Comparison of ENCODE assay signal across 7 mouse cellular contexts in the genomic region with DNA sequence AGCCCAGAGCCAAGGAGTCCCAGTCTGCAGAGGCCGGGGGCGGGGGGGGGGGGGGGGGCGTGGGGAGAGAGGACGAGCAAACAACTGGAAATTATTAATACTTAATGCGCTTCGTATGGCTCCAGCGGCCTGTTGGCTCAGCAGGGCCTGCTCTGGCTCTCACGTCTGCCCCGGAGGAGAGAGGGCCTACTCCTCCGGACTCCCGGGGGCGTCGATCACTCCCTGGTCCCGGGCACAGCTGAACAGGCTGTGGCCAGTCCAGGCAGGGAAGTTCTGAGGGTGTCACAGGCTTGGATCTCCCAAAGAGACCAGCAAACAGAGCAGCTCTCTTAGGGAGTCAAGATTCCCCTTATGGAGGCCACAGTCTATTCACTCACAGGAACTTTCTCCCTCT. TPM values are rescaled to one million over a fixed set of nuclear protein-coding genes. Genes with fewer than 3 reads are reported as not detected.
DNase-seq lines count a peak whose midpoint lies in the region; ATAC-seq and TF ChIP-seq lines count a peak whose summit lies in the region.

No protein-coding gene starts in this region.

- peaks cover 25% of the 10 kb centered on the region for H3K27me3 ChIP-seq in liver, embryonic 14.5 days (ENCODE audit: control insufficient read depth, insufficient read depth, low read length)
- no peaks in the 10 kb centered on the region for H3K27me3 ChIP-seq in stomach, embryonic 16.5 days (ENCODE audit: control insufficient read depth, insufficient read depth, low read length)

- no peaks in the 10 kb centered on the region for H3K4me1 ChIP-seq in lung, adult 2 months (ENCODE audit: control insufficient read depth, insufficient read depth, low read length)
- peaks cover 0 to 5% of the 10 kb centered on the region in 2 experiments; a peak in 2 of 4 replicates for H3K4me1 ChIP-seq in liver, embryonic 14.5 days (replicated peaks; ENCODE audit: control insufficient read depth in 2 of 2, insufficient read depth in 2 of 2, low read length in 1 of 2)
- peaks cover 19% of the 10 kb centered on the region; the same call in 1 of the 2 replicates for H3K4me1 ChIP-seq in stomach, embryonic 16.5 days (ENCODE audit: control insufficient read depth, insufficient read depth, low read length)

- no peaks in the 10 kb centered on the region for H3K9me3 ChIP-seq in liver, embryonic 14.5 days (ENCODE audit: control insufficient read depth, low read length)
- H3K9me3 ChIP-seq in stomach, embryonic 16.5 days (replicated peaks; ENCODE audit: control insufficient read depth, low read length), result no peaks in the 10 kb centered on the region

- H3K27ac ChIP-seq in liver, embryonic 14.5 days, result no peak overlapping the region
- peak overlapping the region; percentile 88 for H3K27ac ChIP-seq in stomach, embryonic 16.5 days (ENCODE audit: low read length)

- no peak for TF ChIP-seq EP300 in liver, embryonic 14.5 days (IDR thresholded peaks at IDR 0.05; ENCODE audit: low read depth)

- no peaks in the 10 kb centered on the region for H3K36me3 ChIP-seq in liver, embryonic 14.5 days (replicated peaks; ENCODE audit: control insufficient read depth, insufficient read depth, low read depth)
- no peaks in the 10 kb centered on the region; the same call in 1 of the 2 replicates for H3K36me3 ChIP-seq in stomach, embryonic 16.5 days (ENCODE audit: control insufficient read depth, insufficient read depth, low read length)

- no peak for DNase-seq in lung, adult 2 months
- DNase-seq in lung, postnatal 36 days, result no peak
- DNase-seq in c-Kit-positive CD71-positive TER-119-negative erythroid progenitor cells, embryonic 14.5 days (ENCODE audit: low read depth), result peak; percentile 5
- DNase-seq in heart, postnatal 14 days, result peak; percentile 47 to 51
- DNase-seq in liver, embryonic 14.5 days (ENCODE audit: low read depth in 3 of 3, low spot score in 3 of 3), result no peak
- no peak for DNase-seq in layer of hippocampus, adult 9-10 months (ENCODE audit: low spot score)

- intact Hi-C loops in heart, postnatal 14 days (cut with DNase I), result loop anchor here (5.0 kb wide), 2 partner anchors 39 to 54 kb away; no protein-coding TSS in a partner anchor

- no peak for TF ChIP-seq CTCF in lung, adult 2 months (IDR thresholded peaks at IDR 0.05; ENCODE audit: insufficient read depth, low read length)
- no peak for TF ChIP-seq CTCF in liver, embryonic 14.5 days (IDR thresholded peaks at IDR 0.05; ENCODE audit: low read depth)

- peak overlapping the region; percentile 18; the same call in 1 of the 2 replicates for H3K9ac ChIP-seq in liver, embryonic 14.5 days (replicated peaks)
- H3K9ac ChIP-seq in stomach, embryonic 16.5 days (ENCODE audit: low read length), result peak overlapping the region; percentile 94

- WGBS in lung, adult 2 months, result 12% methylated on average over 12 of the region's 14 CpGs
- WGBS in liver, embryonic 14.5 days (ENCODE audit: insufficient replicate concordance), result 3% methylated on average over 12 of the region's 14 CpGs
- WGBS in stomach, embryonic 16.5 days, result 3% methylated on average over 12 of the region's 14 CpGs

- ATAC-seq in liver, embryonic 14.5 days (ENCODE audit: insufficient read depth), result no peak; the same call in 1 of the 2 replicates
- peak; percentile 22; the same call in 1 of the 2 replicates for ATAC-seq in stomach, embryonic 16.5 days (ENCODE audit: insufficient read depth, low FRiP score)

- TF ChIP-seq POLR2A in lung, adult 2 months (IDR thresholded peaks at IDR 0.05; ENCODE audit: borderline replicate concordance, extremely low read depth, low read depth, low read length), result no peak

- H3K4me2 ChIP-seq in liver, embryonic 14.5 days (ENCODE audit: low read depth), result peak overlapping the region; percentile 76
- H3K4me2 ChIP-seq in stomach, embryonic 16.5 days (ENCODE audit: low read depth, low read length), result peak overlapping the region; percentile 82

- peak overlapping the region; percentile 33 for H3K4me3 ChIP-seq in lung, adult 2 months (replicated peaks; ENCODE audit: extremely low read depth, low read depth, low read length)
- peak overlapping the region; percentile 13 to 62; a peak in 3 of 4 replicates for H3K4me3 ChIP-seq in liver, embryonic 14.5 days (ENCODE audit: insufficient read depth in 1 of 2, low read depth in 2 of 2, low read length in 2 of 2)
- peak overlapping the region; percentile 95 for H3K4me3 ChIP-seq in stomach, embryonic 16.5 days (replicated peaks; ENCODE audit: low read length)

RNA-seq across cellular contexts. Expression of a gene that starts 0.5 kb away (rescaled TPM):
- 15.6 and 16.0 TPM in 2 replicates for polyA plus RNA-seq in lung, adult 2 months (2012; rRNA removed)
- 10 to 100 TPM; 61.0 to 62.9 TPM for total RNA-seq in heart, postnatal 14 days (2021)
- 0.92 and 1.3 TPM in 2 replicates for polyA plus RNA-seq in liver, embryonic 14.5 days (2012; rRNA removed)
- polyA plus RNA-seq in liver, embryonic 14.5 days (2014; fragmentation: Nextera tagmentation; extraction: Ambion mirVana), result 1.9 and 2.3 TPM in 2 replicates
- 47.8 and 55.3 TPM in 2 replicates for polyA plus RNA-seq in stomach, embryonic 16.5 days (2015; fragmentation: Nextera tagmentation; extraction: Ambion mirVana)

RNA-seq across cellular contexts. Expression of a gene that starts 28.4 kb away (rescaled TPM):
- 13.6 and 14.8 TPM in 2 replicates for polyA plus RNA-seq in lung, adult 2 months (2012; rRNA removed)
- under 1 TPM in 1 of 2 experiments, not detected in 1; 0.62 TPM for total RNA-seq in heart, postnatal 14 days (2021)
- not detected in 2 replicates for polyA plus RNA-seq in liver, embryonic 14.5 days (2012; rRNA removed)
- not detected in 2 replicates for polyA plus RNA-seq in liver, embryonic 14.5 days (2014; fragmentation: Nextera tagmentation; extraction: Ambion mirVana)
- polyA plus RNA-seq in stomach, embryonic 16.5 days (2015; fragmentation: Nextera tagmentation; extraction: Ambion mirVana), result 2.9 and 3.7 TPM in 2 replicates

Comparison
In these comparisons a context has a peak if more than half of its experiments do, and no peak if none do; other contexts are left out.
1. DNase-seq: peak in c-Kit-positive CD71-positive TER-119-negative erythroid progenitor cells, embryonic 14.5 days (single experiment) and heart, postnatal 14 days (2 of 2); none in lung, adult 2 months (single experiment), lung, postnatal 36 days (single experiment), liver, embryonic 14.5 days (0 of 3) and layer of hippocampus, adult 9-10 months (single experiment).
2. H3K4me3 ChIP-seq: peak in every context shown above with its lines; median percentile 95 in stomach, embryonic 16.5 days; 38 in liver, embryonic 14.5 days; 33 in lung, adult 2 months.